Mouse (Mus musculus) forebrain, postnatal 0 days (tissue): Measurements from ENCODE around the gene Zbtb46. TPM values are rescaled to one million over a fixed set of nuclear protein-coding genes. Genes with fewer than 3 reads are reported as not detected.

Experiments
- ATAC-seq: fragments of 200-750 bp; cut with Nextera tagmentation; 2 replicates; pipeline ENCODE4 v1.8.0; 2017; ENCODE audit warnings: mild to moderate bottlenecking, moderate library complexity
- DNase-seq: peaks from one replicate; pipeline ENCODE4 v3.0.0-alpha.2; 2015
- H3K27ac ChIP-seq: fragments of 300-500 bp; sonication (generic); 2 replicates; pipeline ENCODE4 v1.5.1; 2014; ENCODE audit warnings: low read depth, mild to moderate bottlenecking, antibody characterized with exemption, low read length, moderate library complexity, mixed read lengths
- H3K27me3 ChIP-seq: fragments of 300-500 bp; sonication (generic); 2 replicates; pipeline ENCODE4 v1.6.1; 2014; ENCODE audit warnings: mild to moderate bottlenecking, low read length, mixed read lengths; ENCODE audit not compliant: insufficient read depth
- H3K36me3 ChIP-seq: fragments of 300-500 bp; sonication (generic); 2 replicates; pipeline ENCODE4 v1.6.1; 2014; ENCODE audit warnings: mild to moderate bottlenecking, moderate library complexity; ENCODE audit not compliant: insufficient read depth
- H3K4me1 ChIP-seq: fragments of 300-500 bp; sonication (generic); 2 replicates; pipeline ENCODE4 v1.6.1; 2014; ENCODE audit warnings: antibody characterized with exemption; ENCODE audit not compliant: insufficient read depth
- H3K4me2 ChIP-seq: fragments of 300-500 bp; sonication (generic); 2 replicates; pipeline ENCODE4 v1.6.1; 2014; ENCODE audit warnings: low read depth, mild to moderate bottlenecking, moderate library complexity
- H3K4me3 ChIP-seq: fragments of 300-500 bp; sonication (generic); 2 replicates; pipeline ENCODE4 v1.5.1; 2014; ENCODE audit warnings: low read depth, low read length, mixed read lengths
- H3K9ac ChIP-seq: fragments of 300-500 bp; sonication (generic); 2 replicates; pipeline ENCODE4 v1.6.1; 2014; ENCODE audit warnings: mild to moderate bottlenecking
- H3K9me3 ChIP-seq: fragments of 300-500 bp; sonication (generic); 2 replicates; pipeline ENCODE4 v1.6.1; 2016; ENCODE audit warnings: low read length
- CTCF ChIP-seq: sonication (generic); IDR thresholded peaks from 2 replicates; pipeline ENCODE4 v1.5.1; 2016; ENCODE audit warnings: antibody characterized with exemption, control low read depth, low read depth
- WGBS: fragments of 180-500 bp; shearing (Covaris S2); extraction: QIAGEN DNeasy Blood & Tissue Kit; methylation state at CpG from one replicate; pipeline ENCODE4 v1.1.7; 2014; 5-methylcytosine and 5-hydroxymethylcytosine counted together
- polyA plus RNA-seq: library from polyadenylated mRNA; unstranded; fragments of >200 nt; fragmentation: Nextera tagmentation; extraction: Ambion mirVana; gene quantifications from 2 replicates; pipeline ENCODE4 v1.2.1, GENCODE M21; 2015
- total RNA-seq: library from RNA; depleted of rRNA; stranded (reverse); fragments of >200 nt; gene quantifications from 2 replicates; pipeline ENCODE4 v1.2.3, GENCODE M21; 2014

Gene Zbtb46
- total and polyA plus RNA-seq, 2 experiments from 2014 or later: 11.0 to 17.7 TPM

- Histone ChIP-seq H3K9me3 (no peaks in the 10 kb centered on the region), H3K4me2 (no peak overlapping the region), H3K4me1 (no peaks in the 10 kb centered on the region), H3K9ac (no peak overlapping the region), H3K27me3 (0 out of 2 replicates have a peak, but pooled peaks cover 2% of the 10 kb centered on the region), H3K4me3 (no peak overlapping the region), H3K36me3 (no peaks in the 10 kb centered on the region), H3K27ac (no peak overlapping the region)
- DNase-seq: no peak
- no peak for ATAC-seq
- TF ChIP-seq CTCF: no peak
- WGBS: 86% methylated on average over 2 of the region's 2 CpGs
These were observed 3.3 kb downstream of the Zbtb46 start for GRCm38 (mm10) chr2:181455899-181456298.

DNA sequence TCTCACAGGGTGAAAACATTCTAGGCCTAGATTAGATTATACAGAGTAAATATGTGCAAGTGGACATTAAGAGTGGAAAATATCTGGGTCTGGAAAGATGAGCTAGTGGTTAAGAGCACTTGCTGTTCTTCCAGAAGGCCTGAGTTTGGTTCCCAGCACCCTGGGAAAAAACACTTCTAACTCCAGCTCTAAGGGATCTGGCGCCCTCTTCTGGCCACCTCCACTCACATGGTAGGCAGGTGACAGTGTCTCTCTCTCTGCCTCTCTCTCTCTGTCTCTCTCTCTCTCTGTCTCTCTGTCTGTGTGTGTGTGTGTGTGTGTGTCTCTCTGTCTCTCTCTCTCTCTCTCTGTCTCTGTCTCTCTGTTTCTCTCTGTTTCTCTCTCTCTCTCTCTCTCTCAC, 6.0 kb downstream of the Zbtb46 start:
- 60% methylated on average over 1 of the region's 1 CpGs for WGBS
- Histone ChIP-seq H3K27me3 (0 out of 2 replicates have a peak, but pooled peaks cover 2% of the 10 kb centered on the region), H3K4me1 (no peaks in the 10 kb centered on the region), H3K36me3 (no peaks in the 10 kb centered on the region), H3K4me2 (no peak overlapping the region), H3K4me3 (no peak overlapping the region), H3K9ac (no peak overlapping the region), H3K9me3 (no peaks in the 10 kb centered on the region), H3K27ac (no peak overlapping the region)
- DNase-seq (no peak), ATAC-seq (no peak)
- TF ChIP-seq CTCF: no peak

DNA sequence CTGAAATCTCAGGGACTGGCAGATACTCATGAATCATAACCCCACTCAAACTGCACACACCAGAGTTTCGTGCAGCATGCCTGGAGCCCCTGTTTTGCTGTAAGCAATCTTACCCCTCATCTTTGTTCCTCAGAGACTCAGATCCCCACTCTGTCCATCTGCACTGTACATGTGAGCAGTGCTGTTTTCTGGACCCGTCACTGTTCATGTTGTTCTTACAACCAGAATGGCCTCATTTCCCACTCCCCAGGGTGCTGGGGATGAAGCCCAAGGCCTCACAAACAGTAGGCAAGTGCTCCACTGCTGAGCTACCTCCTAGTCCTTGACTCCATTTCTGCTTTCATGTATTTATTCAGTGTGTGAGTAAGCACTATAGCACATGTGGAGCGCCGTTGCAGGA, 7.0 kb downstream of the Zbtb46 start:
- Histone ChIP-seq H3K27me3 (0 out of 2 replicates have a peak, but pooled peaks cover 2% of the 10 kb centered on the region), H3K4me2 (no peak overlapping the region), H3K9me3 (no peaks in the 10 kb centered on the region), H3K9ac (no peak overlapping the region), H3K4me3 (no peak overlapping the region), H3K27ac (no peak overlapping the region), H3K4me1 (no peaks in the 10 kb centered on the region), H3K36me3 (no peaks in the 10 kb centered on the region)
- no peak for ATAC-seq
- TF ChIP-seq CTCF: no peak
- WGBS: 79% methylated on average over 4 of the region's 4 CpGs
- no peak for DNase-seq

- WGBS: 93% methylated on average over 2 of the region's 2 CpGs
- H3K9ac ChIP-seq: no peak overlapping the region
- no peaks in the 10 kb centered on the region for H3K4me1 ChIP-seq
- no peaks in the 10 kb centered on the region for H3K36me3 ChIP-seq
- no peak overlapping the region for H3K27ac ChIP-seq
- no peak overlapping the region for H3K4me2 ChIP-seq
- H3K27me3 ChIP-seq: no peaks in the 10 kb centered on the region
- H3K9me3 ChIP-seq: no peaks in the 10 kb centered on the region
- H3K4me3 ChIP-seq: no peak overlapping the region
- ATAC-seq (no peak), DNase-seq (no peak)
- TF ChIP-seq CTCF: no peak
These were observed 16.2 kb downstream of the Zbtb46 start for GRCm38 (mm10) chr2:181443016-181443415.

DNA sequence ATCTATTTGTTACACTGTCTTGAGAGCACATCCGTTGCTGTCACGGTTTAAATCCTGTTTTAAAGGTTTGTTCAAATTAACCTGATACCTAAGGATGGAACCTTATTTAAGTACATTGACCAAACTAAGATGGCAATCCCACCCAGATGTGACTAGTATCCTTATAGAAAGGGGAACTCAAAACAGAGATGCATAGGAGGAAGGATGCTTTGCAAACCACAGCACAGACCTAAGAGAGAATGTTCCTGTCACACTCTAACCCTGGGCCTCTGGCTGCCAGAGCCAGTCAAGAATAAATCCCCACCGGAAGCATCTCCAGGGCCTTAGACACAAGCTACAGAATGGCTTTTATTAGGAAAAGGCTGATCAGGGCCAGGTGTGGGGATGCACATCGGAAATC, 21.1 kb downstream of the Zbtb46 start:
- Histone ChIP-seq H3K27me3 (no peaks in the 10 kb centered on the region), H3K4me2 (no peak overlapping the region), H3K9me3 (no peaks in the 10 kb centered on the region), H3K4me3 (no peak overlapping the region), H3K27ac (no peak overlapping the region), H3K36me3 (no peaks in the 10 kb centered on the region), H3K4me1 (no peaks in the 10 kb centered on the region), H3K9ac (no peak overlapping the region)
- ATAC-seq: no peak
- WGBS: 85% methylated on average over 4 of the region's 4 CpGs
- DNase-seq: no peak
- TF ChIP-seq CTCF: no peak

DNA sequence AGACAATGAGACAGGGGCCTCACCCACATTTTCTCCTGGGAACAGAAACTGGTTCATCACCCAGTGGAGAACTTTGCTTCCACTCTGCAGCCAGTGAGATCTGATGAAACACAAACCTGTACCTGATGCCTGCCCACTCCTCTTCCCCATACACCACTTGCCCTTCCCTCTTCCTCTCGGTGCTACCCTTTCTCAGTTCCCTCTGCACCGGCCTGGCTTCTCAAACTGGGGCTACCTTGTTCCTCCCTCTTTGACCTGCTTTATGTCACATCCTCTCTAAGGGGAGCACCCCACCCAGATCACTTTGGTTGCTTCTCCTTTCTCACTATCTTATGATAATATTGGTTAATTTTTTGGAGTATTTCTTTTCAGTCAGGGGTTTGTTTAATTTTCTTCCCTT, 23.0 kb downstream of the Zbtb46 start:
- Histone ChIP-seq H3K9ac (no peak overlapping the region), H3K4me3 (no peak overlapping the region), H3K4me2 (no peak overlapping the region), H3K36me3 (no peaks in the 10 kb centered on the region), H3K9me3 (no peaks in the 10 kb centered on the region), H3K4me1 (no peaks in the 10 kb centered on the region), H3K27ac (no peak overlapping the region), H3K27me3 (no peaks in the 10 kb centered on the region)
- DNase-seq: no peak
- 88% methylated on average over 2 of the region's 2 CpGs for WGBS
- ATAC-seq: no peak
- no peak for TF ChIP-seq CTCF

DNA sequence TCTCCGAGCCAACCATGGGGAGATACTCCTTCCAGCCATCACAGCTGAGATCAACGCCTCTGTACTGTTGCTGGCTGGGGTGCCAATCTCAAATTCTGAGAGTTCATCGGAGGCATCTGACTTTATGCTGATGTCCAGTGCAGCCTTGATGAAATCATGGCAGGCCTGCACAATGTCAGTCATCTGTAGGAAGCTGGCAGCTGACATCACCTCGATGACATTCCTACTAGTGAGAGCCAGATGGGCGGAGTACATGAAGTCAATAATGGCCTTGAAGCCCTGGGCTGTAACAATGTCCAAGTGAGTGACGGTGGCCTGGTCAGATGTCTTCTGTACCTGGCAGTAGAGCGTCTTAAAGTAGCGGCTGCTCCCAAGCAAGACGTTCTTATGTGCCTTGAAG, 35.4 kb downstream of the Zbtb46 start:
- Histone ChIP-seq H3K27me3 (no peaks in the 10 kb centered on the region), H3K9ac (no peak overlapping the region), H3K4me1 (peaks cover 3% of the 10 kb centered on the region; the same call in 1 of the 2 replicates), H3K4me2 (no peak overlapping the region), H3K27ac (no peak overlapping the region), H3K36me3 (peaks cover 19% of the 10 kb centered on the region), H3K4me3 (no peak overlapping the region), H3K9me3 (no peaks in the 10 kb centered on the region)
- 93% methylated on average over 9 of the region's 9 CpGs for WGBS
- ATAC-seq: no peak
- DNase-seq: no peak
- no peak for TF ChIP-seq CTCF
